In genomic region chr14:88278327-88278726, GRCm38 (mm10) we compare ENCODE assay signal across 11 mouse cellular contexts.
DNase-seq lines count a peak whose midpoint lies in the region; ATAC-seq and TF ChIP-seq lines count a peak whose summit lies in the region.
"Had no signal": no experiment of that assay in that cellular context is flagged by ENCODE, and none has a peak within 500 bp of the region (broad histone marks: within the 10 kb centered on the region; RNA-seq: fewer than 3 reads in every experiment).

No protein-coding gene starts in this region.

- TF ChIP-seq EP300 in liver, postnatal 0 days (IDR thresholded peaks at IDR 0.05; ENCODE audit: low read depth): no peak

- no peak overlapping the region for H3K4me3 ChIP-seq in gastrocnemius, adult 2 months
- no peak overlapping the region for H3K4me3 ChIP-seq in liver, postnatal 0 days (ENCODE audit: low read depth, low read length)
- H3K4me3 ChIP-seq in liver, embryonic 11.5 days (ENCODE audit: low read depth, low read length): no peak overlapping the region
- H3K4me3 ChIP-seq: hindbrain, embryonic 15.5 days had no signal

- no peak overlapping the region for H3K27ac ChIP-seq in gastrocnemius, adult 2 months
- H3K27ac ChIP-seq in liver, postnatal 0 days (ENCODE audit: low read depth): no peak overlapping the region
- no peak overlapping the region for H3K27ac ChIP-seq in liver, embryonic 11.5 days (ENCODE audit: low read depth, low read length)
- H3K27ac ChIP-seq: hindbrain, embryonic 15.5 days had no signal

- no peak overlapping the region for H3K4me2 ChIP-seq in liver, postnatal 0 days (ENCODE audit: low read depth, low read length)
- H3K4me2 ChIP-seq in liver, embryonic 11.5 days: no peak overlapping the region
- H3K4me2 ChIP-seq: hindbrain, embryonic 15.5 days had no signal

- intact Hi-C loops in gastrocnemius, adult 2 months (cut with DNase I): no loop called here
- intact Hi-C loops in gastrocnemius, postnatal 36 days (cut with DNase I): no loop called here

- ATAC-seq in liver, postnatal 0 days: no peak
- no peak for ATAC-seq in liver, embryonic 11.5 days (replicated peaks; ENCODE audit: low FRiP score)
- ATAC-seq: activated CD4-positive, CD25-positive, alpha-beta regulatory T cell, adult 4 months had no signal

- TF ChIP-seq CTCF in gastrocnemius, adult 2 months (IDR thresholded peaks at IDR 0.05): peak; percentile 17; the same call in 1 of the 2 replicates
- peak; percentile 35 for TF ChIP-seq CTCF in liver, postnatal 0 days (IDR thresholded peaks at IDR 0.05; ENCODE audit: low read depth)

- no peaks in the 10 kb centered on the region for H3K36me3 ChIP-seq in liver, postnatal 0 days (replicated peaks; ENCODE audit: insufficient read depth, low read length)
- no peaks in the 10 kb centered on the region for H3K36me3 ChIP-seq in liver, embryonic 11.5 days (ENCODE audit: control insufficient read depth, insufficient read depth, low read length)
- H3K36me3 ChIP-seq: hindbrain, embryonic 15.5 days had no signal

- no peak for DNase-seq in gastrocnemius, adult 2 months
- no peak for DNase-seq in gastrocnemius, postnatal 36 days
- DNase-seq in liver, postnatal 0 days: no peak
- no peak for DNase-seq in liver, embryonic 11.5 days (ENCODE audit: low spot score)
- peak; percentile 49 for DNase-seq in NIH3T3 (ENCODE audit: low read depth)
- DNase-seq in embryo, embryonic 9.5 days (ENCODE audit: extremely low spot score): peak; percentile 3
- no peak for DNase-seq in T-cell, adult 2 months (ENCODE audit: low spot score)
- DNase-seq: thymus, postnatal 36 days had no signal

- H3K9ac ChIP-seq in liver, postnatal 0 days (replicated peaks): no peak overlapping the region
- no peak overlapping the region for H3K9ac ChIP-seq in liver, embryonic 11.5 days (ENCODE audit: low read depth, low read length)
- H3K9ac ChIP-seq: hindbrain, embryonic 15.5 days had no signal

- WGBS in liver, postnatal 0 days (ENCODE audit: insufficient replicate concordance): 29% methylated on average over 5 of the region's 5 CpGs
- WGBS in liver, embryonic 11.5 days: 28% methylated on average over 5 of the region's 5 CpGs

- no peaks in the 10 kb centered on the region for H3K4me1 ChIP-seq in liver, postnatal 0 days (ENCODE audit: insufficient read depth)
- H3K4me1 ChIP-seq in liver, embryonic 11.5 days (replicated peaks; ENCODE audit: control insufficient read depth, insufficient read depth, low read length): no peaks in the 10 kb centered on the region
- H3K4me1 ChIP-seq: hindbrain, embryonic 15.5 days had no signal

- H3K9me3 ChIP-seq in liver, postnatal 0 days (ENCODE audit: low read length): no peaks in the 10 kb centered on the region
- no peaks in the 10 kb centered on the region for H3K9me3 ChIP-seq in liver, embryonic 11.5 days (ENCODE audit: control insufficient read depth, low read length)
- H3K9me3 ChIP-seq: hindbrain, embryonic 15.5 days had no signal

- H3K27me3 ChIP-seq in liver, postnatal 0 days (ENCODE audit: insufficient read depth, low read length): no peaks in the 10 kb centered on the region
- H3K27me3 ChIP-seq in liver, embryonic 11.5 days (replicated peaks; ENCODE audit: control insufficient read depth, insufficient read depth, low read length): no peaks in the 10 kb centered on the region
- H3K27me3 ChIP-seq: CH12.LX; hindbrain, embryonic 15.5 days had no signal

Comparison
In these comparisons a context has a peak if more than half of its experiments do, and no peak if none do; other contexts are left out.
1. DNase-seq: peak in NIH3T3 (single experiment) and embryo, embryonic 9.5 days (single experiment); none in gastrocnemius, adult 2 months (single experiment), gastrocnemius, postnatal 36 days (0 of 2), liver, postnatal 0 days (single experiment), liver, embryonic 11.5 days (single experiment) and T-cell, adult 2 months (single experiment).